Mouse (Mus musculus) cerebellum, adult 2 months (tissue): ENCODE measurements around the gene Slc51b. TPM values are rescaled to one million over a fixed set of nuclear protein-coding genes. Genes with fewer than 3 reads are reported as not detected.
A peak's percentile ranks its signal among the peaks of the same experiment; 100 is the strongest.

ENCODE experiments used
- DNase-seq, 2 experiments: peaks; one replicate each; pipeline ENCODE4 v3.0.0; 2021
- H3K27ac ChIP-seq: fragments of 200-500 bp; 2 replicates; pipeline ENCODE4 v1.5.1; 2012; ENCODE audit warnings: low read length, control low read depth, inconsistent platforms; ENCODE audit not compliant: insufficient read depth
- H3K27me3 ChIP-seq: fragments of 200-500 bp; 2 replicates; pipeline ENCODE4 v1.6.1; 2012; ENCODE audit warnings: inconsistent platforms, mild to moderate bottlenecking, low read length, moderate library complexity; ENCODE audit not compliant: control insufficient read depth, insufficient read depth
- H3K4me1 ChIP-seq: fragments of 200-500 bp; 2 replicates; pipeline ENCODE4 v1.6.1; 2011; ENCODE audit warnings: low read length; ENCODE audit not compliant: control insufficient read depth, insufficient read depth
- H3K4me3 ChIP-seq: fragments of 200-500 bp; replicated peaks from 2 replicates; pipeline ENCODE3; 2011; ENCODE audit warnings: mild to moderate bottlenecking, low read depth, low read length, control low read depth; ENCODE audit not compliant: insufficient read depth
- CTCF ChIP-seq: fragments of 200-500 bp; IDR thresholded peaks from 2 replicates; pipeline ENCODE4 v1.5.1; 2011; ENCODE audit warnings: low read depth, mild to moderate bottlenecking, control low read depth, low read length, moderate library complexity, borderline replicate concordance; ENCODE audit not compliant: insufficient read depth
- POLR2A ChIP-seq: fragments of 200-500 bp; IDR thresholded peaks from 2 replicates; pipeline ENCODE4 v1.6.1; 2011; ENCODE audit warnings: low read length, control low read depth, borderline replicate concordance; ENCODE audit not compliant: insufficient read depth
- WGBS: fragments of 180-500 bp; shearing (Covaris S2); methylation state at CpG from one replicate; pipeline ENCODE4 v1.1.7; 2018; 5-methylcytosine and 5-hydroxymethylcytosine counted together
- polyA plus RNA-seq: library from polyadenylated mRNA; depleted of rRNA; stranded (reverse); fragments of >200 nt; gene quantifications from 2 replicates; pipeline ENCODE4 v1.2.3, GENCODE M21; 2012

The Slc51b gene
- polyA plus RNA-seq, 1 experiment, result not detected

- Histone ChIP-seq H3K4me1 (no peaks in the 10 kb centered on the region), H3K27me3 (no peaks in the 10 kb centered on the region), H3K4me3 (no peak within 1 kb of the TSS), H3K27ac (no peak within 1 kb of the TSS)
- no peak for DNase-seq
- 45% methylated on average over 8 of the region's 8 CpGs for WGBS
- no peak for TF ChIP-seq CTCF
- TF ChIP-seq POLR2A, result no peak
These were observed 31.2 kb downstream of the Slc51b start, which contains the start of gene Kbtbd13 for GRCm38 (mm10) chr9:65391613-65391964. Kbtbd13 (minus strand) TSS chr9:65391652.

- Histone ChIP-seq H3K27ac (no peak overlapping the region), H3K4me1 (no peaks in the 10 kb centered on the region), H3K4me3 (no peak overlapping the region), H3K27me3 (no peaks in the 10 kb centered on the region)
- TF ChIP-seq POLR2A (no peak), CTCF (no peak)
- 17% methylated on average over 96 of the region's 96 CpGs for WGBS
- no peak for DNase-seq
These were observed 31.8 kb downstream of the Slc51b start for GRCm38 (mm10) chr9:65390752-65391612.

- no peak for TF ChIP-seq POLR2A
- no peaks in the 10 kb centered on the region for H3K4me1 ChIP-seq
- H3K27me3 ChIP-seq, result no peaks in the 10 kb centered on the region
- WGBS, result 46% methylated on average over 8 of the region's 8 CpGs
- no peak for DNase-seq
- no peak overlapping the region for H3K27ac ChIP-seq
- no peak overlapping the region for H3K4me3 ChIP-seq
These were observed 36.2 kb downstream of the Slc51b start for GRCm38 (mm10) chr9:65386373-65387140.

- Histone ChIP-seq H3K27ac (no peak overlapping the region), H3K4me3 (no peak overlapping the region), H3K27me3 (no peaks in the 10 kb centered on the region), H3K4me1 (no peaks in the 10 kb centered on the region)
- DNase-seq, result no peak
- TF ChIP-seq POLR2A (no peak), CTCF (no peak)
- WGBS, result 13% methylated on average over 3 of the region's 3 CpGs
These were observed 38.5 kb downstream of the Slc51b start for GRCm38 (mm10) chr9:65384276-65384675.

- Histone ChIP-seq H3K27ac (no peak overlapping the region), H3K27me3 (no peaks in the 10 kb centered on the region), H3K4me3 (no peak overlapping the region), H3K4me1 (no peaks in the 10 kb centered on the region)
- DNase-seq, result peak in 1 of 2 experiments; percentile 26
- WGBS, result 54% methylated on average over 3 of the region's 3 CpGs
- TF ChIP-seq CTCF (no peak), POLR2A (no peak)
These were observed 40.0 kb downstream of the Slc51b start for GRCm38 (mm10) chr9:65382751-65383097.

GRCm38 (mm10) chr9:65382031-65382750, 40.6 kb downstream of the Slc51b start:
- no peak for TF ChIP-seq CTCF
- TF ChIP-seq POLR2A, result no peak
- no peak for DNase-seq
- 70% methylated on average over 6 of the region's 6 CpGs for WGBS
- H3K27me3 ChIP-seq, result no peaks in the 10 kb centered on the region
- no peak overlapping the region for H3K4me3 ChIP-seq
- no peak overlapping the region for H3K27ac ChIP-seq
- H3K4me1 ChIP-seq, result no peaks in the 10 kb centered on the region

- WGBS, result 47% methylated on average over 4 of the region's 4 CpGs
- no peak for DNase-seq
- H3K4me1 ChIP-seq, result no peaks in the 10 kb centered on the region
- H3K4me3 ChIP-seq, result no peak overlapping the region
- TF ChIP-seq CTCF, result no peak
- no peak for TF ChIP-seq POLR2A
- H3K27ac ChIP-seq, result no peak overlapping the region
- H3K27me3 ChIP-seq, result no peaks in the 10 kb centered on the region
These were observed 41.7 kb downstream of the Slc51b start for GRCm38 (mm10) chr9:65381017-65381590.
